26 mouse cellular contexts compared by ENCODE assay signal in genomic region chr11:29684272-29684671, GRCm38 (mm10). TPM values are rescaled to one million over a fixed set of nuclear protein-coding genes. Genes with fewer than 3 reads are reported as not detected.
A peak's percentile ranks its signal among the peaks of the same experiment; 100 is the strongest.
DNase-seq lines count a peak whose midpoint lies in the region; ATAC-seq and TF ChIP-seq lines count a peak whose summit lies in the region.
"Had no signal": no experiment of that assay in that cellular context is flagged by ENCODE, and none has a peak within 500 bp of the region (broad histone marks: within the 10 kb centered on the region; RNA-seq: fewer than 3 reads in every experiment).

No protein-coding gene starts in this region.

- no peak overlapping the region for H3K4me2 ChIP-seq in hindbrain, embryonic 11.5 days (replicated peaks; ENCODE audit: low read depth, low read length)
- H3K4me2 ChIP-seq: embryonic facial prominence, embryonic 13.5 days; embryonic facial prominence, embryonic 15.5 days; forebrain, embryonic 13.5 days; forebrain, embryonic 15.5 days had no signal

- no peaks in the 10 kb centered on the region for H3K27me3 ChIP-seq in E14TG2a.4 (ENCODE audit: insufficient read depth, low read length)
- H3K27me3 ChIP-seq in kidney, adult 2 months (replicated peaks; ENCODE audit: control insufficient read depth, insufficient read depth, low read length), result no peaks in the 10 kb centered on the region; the same call in 1 of the 2 replicates
- H3K27me3 ChIP-seq in hindbrain, embryonic 11.5 days (ENCODE audit: control insufficient read depth, insufficient read depth, low read length), result no peaks in the 10 kb centered on the region
- H3K27me3 ChIP-seq: CH12.LX; embryonic facial prominence, embryonic 13.5 days; embryonic facial prominence, embryonic 15.5 days; forebrain, embryonic 13.5 days; forebrain, embryonic 15.5 days; Patski had no signal

- 72% methylated on average over 2 of the region's 2 CpGs for WGBS in kidney, adult 2 months
- 86% methylated on average over 2 of the region's 2 CpGs for WGBS in hindbrain, embryonic 11.5 days

- H3K4me3 ChIP-seq in E14TG2a.4 (replicated peaks; ENCODE audit: low read length), result peak overlapping the region; percentile 29
- H3K4me3 ChIP-seq in embryonic fibroblast, embryonic 13.5 days (ENCODE audit: insufficient read depth, low read length), result no peak overlapping the region
- H3K4me3 ChIP-seq in kidney, adult 2 months (ENCODE audit: insufficient read depth, low read depth, low read length), result no peak overlapping the region
- H3K4me3 ChIP-seq in hindbrain, embryonic 11.5 days (ENCODE audit: low read depth, low read length), result no peak overlapping the region
- H3K4me3 ChIP-seq: embryonic facial prominence, embryonic 13.5 days; embryonic facial prominence, embryonic 15.5 days; forebrain, embryonic 13.5 days; forebrain, embryonic 15.5 days had no signal

- peaks cover 30% of the 10 kb centered on the region for H3K9me3 ChIP-seq in E14TG2a.4 (ENCODE audit: low read length)
- no peaks in the 10 kb centered on the region for H3K9me3 ChIP-seq in hindbrain, embryonic 11.5 days (ENCODE audit: control insufficient read depth, low read length)
- H3K9me3 ChIP-seq: embryonic facial prominence, embryonic 13.5 days; embryonic facial prominence, embryonic 15.5 days; forebrain, embryonic 13.5 days; forebrain, embryonic 15.5 days; G1E had no signal

- no peak for ATAC-seq in hindbrain, embryonic 11.5 days (ENCODE audit: low FRiP score)
- ATAC-seq: activated CD4-positive, CD25-positive, alpha-beta regulatory T cell, adult 4 months; CD4-positive, CD25-positive, alpha-beta regulatory T cell, adult 4 months; forebrain, embryonic 13.5 days; forebrain, embryonic 15.5 days; forebrain, postnatal 0 days had no signal

- H3K4me1 ChIP-seq in E14TG2a.4 (replicated peaks; ENCODE audit: low read depth, low read length), result peaks cover 50% of the 10 kb centered on the region
- H3K4me1 ChIP-seq in embryonic fibroblast, embryonic 13.5 days (ENCODE audit: control insufficient read depth, insufficient read depth, low read length), result no peaks in the 10 kb centered on the region
- H3K4me1 ChIP-seq in kidney, adult 2 months (ENCODE audit: control insufficient read depth, insufficient read depth, low read length), result no peaks in the 10 kb centered on the region
- H3K4me1 ChIP-seq in hindbrain, embryonic 11.5 days (replicated peaks; ENCODE audit: control insufficient read depth, insufficient read depth, low read length), result no peaks in the 10 kb centered on the region
- H3K4me1 ChIP-seq: embryonic facial prominence, embryonic 13.5 days; embryonic facial prominence, embryonic 15.5 days; forebrain, embryonic 13.5 days; forebrain, embryonic 15.5 days had no signal

- H3K36me3 ChIP-seq in E14TG2a.4 (ENCODE audit: insufficient read depth, low read length), result peaks cover 14% of the 10 kb centered on the region; the same call in 1 of the 2 replicates
- H3K36me3 ChIP-seq in kidney, adult 2 months (ENCODE audit: control insufficient read depth, insufficient read depth, low read length), result no peaks in the 10 kb centered on the region
- no peaks in the 10 kb centered on the region for H3K36me3 ChIP-seq in hindbrain, embryonic 11.5 days (ENCODE audit: control insufficient read depth, insufficient read depth, low read length)
- H3K36me3 ChIP-seq: embryonic facial prominence, embryonic 13.5 days; embryonic facial prominence, embryonic 15.5 days; forebrain, embryonic 15.5 days; G1E had no signal

- peak; percentile 78 for DNase-seq in ES-CJ7 (ENCODE audit: low read depth, low spot score)
- peak; percentile 64 for DNase-seq in R1 (ENCODE audit: low read depth, low spot score)
- DNase-seq in kidney, adult 2 months, result no peak
- no peak for DNase-seq in hindbrain, embryonic 11.5 days (ENCODE audit: low spot score)
- no peak for DNase-seq in neural tube, embryonic 10.5 days (ENCODE audit: extremely low spot score, low spot score)
- no peak for DNase-seq in thymus, postnatal 36 days
- DNase-seq: adrenal gland, adult 8-10 months; adrenal gland, postnatal 14 days; adrenal gland, postnatal 36 days; B cell, adult 2 months; cerebellum, adult 11-12 months; cerebellum, adult 2 months; cerebellum, adult 9-10 months; embryo, embryonic 11 days; forebrain, postnatal 0 days had no signal

- no peak for TF ChIP-seq CTCF in E14TG2a.4 (conservative IDR thresholded peaks at IDR 0.05; ENCODE audit: low read length)
- no peak for TF ChIP-seq CTCF in embryonic fibroblast, embryonic 13.5 days (IDR thresholded peaks at IDR 0.05; ENCODE audit: borderline replicate concordance, insufficient read depth, low read length)
- TF ChIP-seq CTCF in kidney, adult 2 months (conservative IDR thresholded peaks at IDR 0.05; ENCODE audit: insufficient read depth, insufficient read length, low read depth, low read length), result no peak

- H3K27ac ChIP-seq in embryonic fibroblast, embryonic 13.5 days (ENCODE audit: insufficient read depth, low read length), result peak overlapping the region; percentile 24; the same call in 1 of the 2 replicates
- no peak overlapping the region for H3K27ac ChIP-seq in kidney, adult 2 months (ENCODE audit: insufficient read depth, low read depth, low read length)
- no peak overlapping the region for H3K27ac ChIP-seq in hindbrain, embryonic 11.5 days (ENCODE audit: low read depth, low read length)
- H3K27ac ChIP-seq: embryonic facial prominence, embryonic 13.5 days; embryonic facial prominence, embryonic 15.5 days; forebrain, embryonic 13.5 days; forebrain, embryonic 15.5 days had no signal

- H3K9ac ChIP-seq in hindbrain, embryonic 11.5 days (ENCODE audit: low read depth, low read length), result no peak overlapping the region
- H3K9ac ChIP-seq: embryonic facial prominence, embryonic 13.5 days; embryonic facial prominence, embryonic 15.5 days; forebrain, embryonic 13.5 days; forebrain, embryonic 15.5 days; forebrain, postnatal 0 days had no signal

- TF ChIP-seq POLR2A in embryonic fibroblast, embryonic 13.5 days (IDR thresholded peaks at IDR 0.05; ENCODE audit: low read depth, low read length), result no peak
- TF ChIP-seq POLR2A in kidney, adult 2 months (IDR thresholded peaks at IDR 0.05; ENCODE audit: low read depth, low read length), result no peak

RNA-seq across cellular contexts. Expression of gene Rtn4, which starts 8.5 kb away (rescaled TPM):
- polyA plus RNA-seq in embryonic fibroblast, embryonic 13.5 days (2011; ENCODE audit: insufficient read length, low read depth, missing spikeins), result 773 and 1,145 TPM in 2 replicates
- 56.1 and 72.2 TPM in 2 replicates for polyA plus RNA-seq in kidney, adult 2 months (2012; rRNA removed)
- polyA plus RNA-seq in hindbrain, embryonic 11.5 days (2014; fragmentation: Nextera tagmentation; extraction: Ambion mirVana), result 73.7 and 83.9 TPM in 2 replicates

Comparison
In these comparisons a context has a peak if more than half of its experiments do, and no peak if none do; other contexts are left out.
1. DNase-seq: peak in ES-CJ7 (single experiment) and R1 (single experiment); none in kidney, adult 2 months (single experiment), hindbrain, embryonic 11.5 days (single experiment), neural tube, embryonic 10.5 days (single experiment) and thymus, postnatal 36 days (0 of 2).